Mouse (Mus musculus) ES-E14 (cell line): Measurements from ENCODE around the gene Mad1l1. TPM values are rescaled to one million over a fixed set of nuclear protein-coding genes. Genes with fewer than 3 reads are reported as not detected.

Experiments
- DNase-seq: peaks from one replicate; pipeline ENCODE4 v3.0.0-alpha.2; 2013; ENCODE audit warnings: low read depth, low spot score
- H3K27ac ChIP-seq: 2 replicates; pipeline ENCODE4 v1.5.1; 2012; ENCODE audit warnings: low read depth, mild to moderate bottlenecking, low read length, moderate library complexity, mixed read lengths; ENCODE audit not compliant: poor library complexity, insufficient read depth, severe bottlenecking
- H3K36me3 ChIP-seq: 2 replicates; pipeline ENCODE4 v1.6.1; 2012; ENCODE audit warnings: mild to moderate bottlenecking, low read length, moderate library complexity, mixed read lengths; ENCODE audit not compliant: control insufficient read depth, poor library complexity, insufficient read depth, severe bottlenecking
- H3K4me1 ChIP-seq, 2 experiments: fragments of 150-350 bp in 1 of 2; sonication (generic) in 1 of 2; 2 replicates each; pipeline ENCODE4 v1.6.1; 2012; ENCODE audit warnings: low read length in 2 of 2, mild to moderate bottlenecking in 1 of 2, mixed read lengths in 1 of 2; ENCODE audit not compliant: control insufficient read depth in 2 of 2, insufficient read depth in 2 of 2, poor library complexity in 1 of 2
- H3K4me3 ChIP-seq, 2 experiments: fragments of 150-350 bp in 1 of 2; sonication (generic) in 1 of 2; 2 replicates each; pipeline ENCODE4 v1.5.1; 2012; ENCODE audit warnings: low read length in 2 of 2, low read depth in 1 of 2, mild to moderate bottlenecking in 1 of 2, mixed read lengths in 1 of 2; ENCODE audit not compliant: insufficient read depth in 1 of 2, poor library complexity in 1 of 2, severe bottlenecking in 1 of 2
- H3K9ac ChIP-seq: 2 replicates; pipeline ENCODE4 v1.6.1; 2012; ENCODE audit warnings: low read depth, mild to moderate bottlenecking, low read length, mixed read lengths; ENCODE audit not compliant: poor library complexity, insufficient read depth, severe bottlenecking
- H3K9me3 ChIP-seq: fragments of 150-350 bp; sonication (generic); 2 replicates; pipeline ENCODE4 v1.6.1; 2012; ENCODE audit warnings: low read depth, mild to moderate bottlenecking, low read length; ENCODE audit not compliant: control insufficient read depth, insufficient read depth
- CHD2 ChIP-seq: IDR thresholded peaks from 2 replicates; pipeline ENCODE4 v1.6.1; 2014; ENCODE audit warnings: mild to moderate bottlenecking, low read depth, low read length, inconsistent platforms
- HCFC1 ChIP-seq: IDR thresholded peaks from 2 replicates; pipeline ENCODE4 v1.6.1; 2012; ENCODE audit warnings: low read length, inconsistent platforms, borderline replicate concordance; ENCODE audit not compliant: insufficient read depth
- MAFK ChIP-seq: IDR thresholded peaks from 2 replicates; pipeline ENCODE4 v1.6.1; 2014; ENCODE audit warnings: mild to moderate bottlenecking, low read depth, low read length, inconsistent platforms; ENCODE audit not compliant: insufficient read depth
- ZC3H11A ChIP-seq: IDR thresholded peaks from 2 replicates; pipeline ENCODE4 v1.6.1; 2012; ENCODE audit warnings: low read depth, mild to moderate bottlenecking, inconsistent platforms, low read length, borderline replicate concordance
- ZNF384 ChIP-seq: IDR thresholded peaks from 2 replicates; pipeline ENCODE4 v1.6.1; 2012; ENCODE audit warnings: low read depth, low read length, inconsistent platforms
- in situ Hi-C, 2 experiments: fragments of 600-800 bp; cut with MboI; formaldehyde crosslinking; loops; one replicate each; pipeline ENCODE4 v1.15.1; 2025; ENCODE audit warnings: low sequenced_read_pairs in 2 of 2, inconsistent platforms in 1 of 2; ENCODE audit not compliant: unreplicated experiment in 2 of 2
- total RNA-seq: library from RNA; depleted of rRNA; stranded (reverse); fragments of 300-350 nt; gene quantifications from 2 replicates; pipeline ENCODE4 v1.2.3, GENCODE M21; 2012

Gene Mad1l1
- total RNA-seq, 1 experiment = 47.2 TPM

GRCm38 (mm10) chr5:140258035-140258434 lies 63.3 kb downstream of the Mad1l1 start:
- no peaks in the 10 kb centered on the region for H3K9me3 ChIP-seq
- no peak overlapping the region for H3K4me3 ChIP-seq

GRCm38 (mm10) chr5:140257439-140257838 lies 63.9 kb downstream of the Mad1l1 start:
- Histone ChIP-seq H3K9me3 (no peaks in the 10 kb centered on the region), H3K27ac (no peak overlapping the region), H3K9ac (no peak overlapping the region), H3K4me3 (no peak overlapping the region), H3K36me3 (peaks cover 14% of the 10 kb centered on the region), H3K4me1 (no peaks in the 10 kb centered on the region)
- in situ Hi-C loops = no loop called here
- no peak for DNase-seq
- TF ChIP-seq ZNF384 = no peak

More at GRCm38 (mm10) chr5:140258035-140258434, 63.3 kb downstream of the Mad1l1 start:
- Histone ChIP-seq H3K27ac (no peak overlapping the region), H3K36me3 (peaks cover 14% of the 10 kb centered on the region), H3K4me1 (no peaks in the 10 kb centered on the region), H3K9ac (no peak overlapping the region)
- in situ Hi-C loops = no loop called here
- no peak for DNase-seq
- TF ChIP-seq MAFK (no peak), HCFC1 (no peak), ZC3H11A (no peak), ZNF384 (no peak), CHD2 (no peak)

- DNase-seq = no peak
- TF ChIP-seq HCFC1 (no peak), ZC3H11A (no peak), ZNF384 (no peak), CHD2 (no peak), MAFK (no peak)
- Histone ChIP-seq H3K9me3 (no peaks in the 10 kb centered on the region), H3K4me1 (no peaks in the 10 kb centered on the region), H3K4me3 (no peak overlapping the region), H3K27ac (no peak overlapping the region), H3K9ac (no peak overlapping the region), H3K36me3 (peaks cover 16% of the 10 kb centered on the region)
- in situ Hi-C loops = no loop called here
Measured at GRCm38 (mm10) chr5:140256685-140257084, 64.7 kb downstream of the Mad1l1 start.

GRCm38 (mm10) chr5:140255265-140255664 lies 66.1 kb downstream of the Mad1l1 start:
- Histone ChIP-seq H3K9me3 (no peaks in the 10 kb centered on the region), H3K4me1 (no peaks in the 10 kb centered on the region), H3K9ac (no peak overlapping the region), H3K36me3 (peaks cover 9% of the 10 kb centered on the region; the same call in 1 of the 2 replicates), H3K27ac (no peak overlapping the region), H3K4me3 (no peak overlapping the region)
- no peak for DNase-seq
- TF ChIP-seq MAFK = no peak
- TF ChIP-seq CHD2 = no peak
- no peak for TF ChIP-seq HCFC1
- no peak for TF ChIP-seq ZNF384
- TF ChIP-seq ZC3H11A = no peak
- in situ Hi-C loops = no loop called here

GRCm38 (mm10) chr5:140254656-140255055 lies 66.7 kb downstream of the Mad1l1 start:
- in situ Hi-C loops = no loop called here
- Histone ChIP-seq H3K27ac (no peak overlapping the region), H3K4me3 (no peak overlapping the region), H3K9me3 (no peaks in the 10 kb centered on the region), H3K9ac (no peak overlapping the region), H3K4me1 (no peaks in the 10 kb centered on the region), H3K36me3 (peaks cover 7% of the 10 kb centered on the region; the same call in 1 of the 2 replicates)
- DNase-seq = no peak
- no peak for TF ChIP-seq ZC3H11A
- TF ChIP-seq ZNF384 = no peak
- TF ChIP-seq MAFK = no peak
